Mouse (Mus musculus) bone marrow macrophage, adult 2 months (primary cell): Measurements from ENCODE around the gene Dnm3.

ENCODE experiments used
- CTCF ChIP-seq: IDR thresholded peaks from 2 replicates; pipeline ENCODE4 v1.5.1; 2012; ENCODE audit warnings: low read depth, mild to moderate bottlenecking, low read length, moderate library complexity
- POLR2A ChIP-seq: IDR thresholded peaks from 2 replicates; pipeline ENCODE4 v1.6.1; 2012; ENCODE audit warnings: mild to moderate bottlenecking, low read depth, low read length, borderline replicate concordance

DNA sequence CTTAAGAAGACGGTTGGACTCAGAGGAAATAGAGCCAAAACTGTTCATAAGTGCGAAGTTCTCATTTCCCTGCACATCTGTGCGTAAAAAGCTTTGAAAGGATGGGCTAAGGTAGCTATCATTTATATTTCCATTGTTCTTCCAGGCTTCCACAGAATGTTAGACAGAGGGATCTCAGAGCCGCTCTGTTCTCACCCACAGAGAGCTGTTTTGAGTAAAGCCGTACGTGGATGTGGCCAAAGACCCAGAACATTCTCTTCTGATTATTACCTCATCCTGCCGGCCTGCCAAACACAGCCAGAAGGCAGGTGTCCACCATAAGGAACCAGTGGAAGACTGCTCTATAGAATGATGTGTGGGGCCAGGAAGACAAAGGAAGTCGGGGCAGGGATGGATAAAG is 476.5 kb downstream of the Dnm3 start:
- no peak for TF ChIP-seq CTCF
- TF ChIP-seq POLR2A, result no peak
